Mouse (Mus musculus) MEL (cell line): ENCODE measurements around the gene Atp8b4. TPM values are rescaled to one million over a fixed set of nuclear protein-coding genes. Genes with fewer than 3 reads are reported as not detected.

Experiments
- DNase-seq: peaks from one replicate; pipeline ENCODE4 v3.0.0; 2011; ENCODE audit warnings: low read depth, low spot score
- H3K27ac ChIP-seq: 2 replicates; pipeline ENCODE4 v1.5.1; 2012; ENCODE audit warnings: low read depth, mild to moderate bottlenecking, control low read depth, low read length, moderate library complexity; ENCODE audit not compliant: control insufficient read depth
- H3K27me3 ChIP-seq, 2 experiments: fragments of 150-350 bp in 1 of 2; sonication (generic) in 1 of 2; 2 replicates each; pipeline ENCODE4 v1.6.1; 2012; ENCODE audit warnings: low read length in 2 of 2, mild to moderate bottlenecking in 2 of 2, improper control_type of control experiment in 1 of 2, moderate library complexity in 1 of 2; ENCODE audit not compliant: insufficient read depth in 2 of 2, control insufficient read depth in 1 of 2
- H3K36me3 ChIP-seq, 2 experiments: 2 replicates each; pipeline ENCODE4 v1.6.1; 2012 to 2014; ENCODE audit warnings: low read length in 2 of 2, improper control_type of control experiment in 1 of 2, inconsistent platforms in 1 of 2, mild to moderate bottlenecking in 1 of 2; ENCODE audit not compliant: insufficient read depth in 2 of 2, control insufficient read depth in 1 of 2
- H3K4me1 ChIP-seq, 2 experiments: fragments of 150-350 bp in 1 of 2; sonication (generic) in 1 of 2; 2 replicates each; pipeline ENCODE4 v1.6.1; 2012; ENCODE audit warnings: low read length in 2 of 2, improper control_type of control experiment in 1 of 2, mild to moderate bottlenecking in 1 of 2; ENCODE audit not compliant: insufficient read depth in 2 of 2, control insufficient read depth in 1 of 2
- H3K4me3 ChIP-seq, 2 experiments: fragments of 150-350 bp in 1 of 2; sonication (generic) in 1 of 2; 2 replicates each; pipeline ENCODE4 v1.5.1; 2012; ENCODE audit warnings: low read depth in 2 of 2, low read length in 2 of 2, mild to moderate bottlenecking in 2 of 2, moderate library complexity in 2 of 2, control low read depth in 1 of 2, improper control_type of control experiment in 1 of 2; ENCODE audit not compliant: control insufficient read depth in 1 of 2, insufficient read depth in 1 of 2
- H3K79me2 ChIP-seq: 2 replicates; pipeline ENCODE4 v1.6.1; 2012; ENCODE audit warnings: mild to moderate bottlenecking, low read length, moderate library complexity; ENCODE audit not compliant: control insufficient read depth, poor library complexity, insufficient read depth
- H3K9ac ChIP-seq: 2 replicates; pipeline ENCODE4 v1.6.1; 2012; ENCODE audit warnings: low read depth, mild to moderate bottlenecking, control low read depth, low read length, moderate library complexity; ENCODE audit not compliant: control insufficient read depth, poor library complexity, severe bottlenecking
- H3K9me3 ChIP-seq: fragments of 150-350 bp; sonication (generic); replicated peaks from 2 replicates; pipeline ENCODE4 v1.6.1; 2012; ENCODE audit warnings: mild to moderate bottlenecking, low read length, improper control_type of control experiment, moderate library complexity; ENCODE audit not compliant: insufficient read depth
- CHD1 ChIP-seq: IDR thresholded peaks from 2 replicates; pipeline ENCODE4 v1.6.1; 2012; ENCODE audit warnings: low read depth, mild to moderate bottlenecking, inconsistent platforms, low read length, improper control_type of control experiment
- CTCF ChIP-seq, 3 experiments: IDR thresholded peaks in 2 of 3; conservative IDR thresholded peaks in 1 of 3; 2 replicates each; pipeline ENCODE4 v1.5.1; 2011 to 2012; ENCODE audit warnings: low read length in 3 of 3, low read depth in 2 of 3, mild to moderate bottlenecking in 2 of 3, improper control_type of control experiment in 1 of 3, inconsistent platforms in 1 of 3, mixed read lengths in 1 of 3, moderate library complexity in 1 of 3; ENCODE audit not compliant: control insufficient read depth in 1 of 3, insufficient read depth in 1 of 3, poor library complexity in 1 of 3, severe bottlenecking in 1 of 3
- E2F4 ChIP-seq: IDR thresholded peaks from 2 replicates; pipeline ENCODE4 v1.6.1; 2011; ENCODE audit warnings: low read depth, low read length, improper control_type of control experiment, borderline replicate concordance
- HCFC1 ChIP-seq: IDR thresholded peaks from 2 replicates; pipeline ENCODE4 v1.6.1; 2012; ENCODE audit warnings: low read depth, mild to moderate bottlenecking, inconsistent platforms, low read length, improper control_type of control experiment, moderate library complexity
- JUND ChIP-seq: IDR thresholded peaks from 2 replicates; pipeline ENCODE4 v1.6.1; 2011; ENCODE audit warnings: low read depth, mild to moderate bottlenecking, improper control_type of control experiment, low read length
- MYC ChIP-seq: IDR thresholded peaks from 2 replicates; pipeline ENCODE4 v1.6.1; 2011; ENCODE audit warnings: low read depth, mild to moderate bottlenecking, low read length, improper control_type of control experiment, moderate library complexity
- NELFE ChIP-seq: IDR thresholded peaks from 2 replicates; pipeline ENCODE4 v1.6.1; 2011; ENCODE audit warnings: low read depth, low read length, improper control_type of control experiment
- NRF1 ChIP-seq: IDR thresholded peaks from 2 replicates; pipeline ENCODE4 v1.6.1; 2014; ENCODE audit warnings: low read depth, mild to moderate bottlenecking, inconsistent platforms, low read length, improper control_type of control experiment, moderate library complexity; ENCODE audit not compliant: poor library complexity, insufficient read depth, severe bottlenecking
- POLR2A ChIP-seq, 2 experiments: IDR thresholded peaks; 2 replicates each; pipeline ENCODE4 v1.6.1; 2011 to 2012; ENCODE audit warnings: low read length in 2 of 2, mild to moderate bottlenecking in 2 of 2, control low read depth in 1 of 2, improper control_type of control experiment in 1 of 2, low read depth in 1 of 2, moderate library complexity in 1 of 2; ENCODE audit not compliant: control insufficient read depth in 1 of 2, insufficient read depth in 1 of 2, poor library complexity in 1 of 2
- POLR2AphosphoS2 ChIP-seq: IDR thresholded peaks from 2 replicates; pipeline ENCODE4 v1.6.1; 2011; ENCODE audit warnings: low read length, improper control_type of control experiment
- RAD21 ChIP-seq: IDR thresholded peaks from 2 replicates; pipeline ENCODE4 v1.6.1; 2011; ENCODE audit warnings: mild to moderate bottlenecking, low read depth, low read length, improper control_type of control experiment
- RCOR1 ChIP-seq: IDR thresholded peaks from 2 replicates; pipeline ENCODE4 v1.6.1; 2012; ENCODE audit warnings: low read depth, mild to moderate bottlenecking, inconsistent platforms, low read length, improper control_type of control experiment
- SIN3A ChIP-seq: IDR thresholded peaks from 2 replicates; pipeline ENCODE4 v1.6.1; 2012; ENCODE audit warnings: low read length, improper control_type of control experiment, inconsistent platforms
- TAL1 ChIP-seq: IDR thresholded peaks from 2 replicates; pipeline ENCODE4 v1.6.1; 2012; ENCODE audit warnings: mild to moderate bottlenecking, inconsistent platforms, low read length, moderate library complexity, mixed read lengths
- USF2 ChIP-seq, 2 experiments: IDR thresholded peaks; 2 replicates each; pipeline ENCODE4 v1.6.1; 2011 to 2012; ENCODE audit warnings: improper control_type of control experiment in 2 of 2, low read length in 2 of 2, borderline replicate concordance in 1 of 2, inconsistent platforms in 1 of 2, low read depth in 1 of 2, mild to moderate bottlenecking in 1 of 2; ENCODE audit not compliant: insufficient read depth in 1 of 2
- ZMIZ1 ChIP-seq: IDR thresholded peaks from 2 replicates; pipeline ENCODE4 v1.6.1; 2012; ENCODE audit warnings: low read depth, mild to moderate bottlenecking, inconsistent platforms, low read length, improper control_type of control experiment, moderate library complexity
- polyA plus RNA-seq, 2 experiments: library from polyadenylated mRNA; stranded (reverse) in 1 of 2; unstranded in 1 of 2; fragments of >175 nt in 1 of 2; fragments of >200 nt in 1 of 2; gene quantifications; 2 replicates each; pipeline versions ENCODE4 v1.2.1 to v1.2.4; 2012; ENCODE audit warnings: low replicate concordance in 2 of 2, low read depth in 1 of 2; ENCODE audit not compliant: insufficient read length in 2 of 2, insufficient read depth in 1 of 2, missing spikeins in 1 of 2
- total RNA-seq: library from RNA; depleted of rRNA; stranded (reverse); fragments of 300-350 nt; gene quantifications from 2 replicates; pipeline ENCODE4 v1.2.3, GENCODE M21; 2012; rRNA removed

Gene Atp8b4
- total and polyA plus RNA-seq, 3 experiments: not detected

GRCm38 (mm10) chr2:126274311-126274710 is 226.2 kb downstream of the Atp8b4 start:
- no peak for DNase-seq
- TF ChIP-seq CTCF (IDR thresholded peaks at IDR 0.05 in 2 of 3, conservative IDR thresholded peaks at IDR 0.05 in 1 of 3; ENCODE audit: control insufficient read depth in 1 of 3, insufficient read depth in 1 of 3, low read depth in 2 of 3, low read length in 3 of 3, poor library complexity in 1 of 3, severe bottlenecking in 1 of 3) (no peak), SIN3A (no peak), HCFC1 (no peak), NRF1 (no peak), TAL1 (no peak), POLR2A (IDR thresholded peaks at IDR 0.05; ENCODE audit: control insufficient read depth in 1 of 2, insufficient read depth in 1 of 2, low read depth in 1 of 2, low read length in 2 of 2, poor library complexity in 1 of 2) (no peak), RCOR1 (no peak), NELFE (no peak), CHD1 (no peak), E2F4 (no peak), POLR2AphosphoS2 (no peak), JUND (no peak), ZMIZ1 (no peak), USF2 (IDR thresholded peaks at IDR 0.05; ENCODE audit: borderline replicate concordance in 1 of 2, insufficient read depth in 1 of 2, low read depth in 1 of 2, low read length in 2 of 2) (no peak), RAD21 (no peak), MYC (no peak)
- Histone ChIP-seq H3K27me3 (peaks cover 0 to 2% of the 10 kb centered on the region in 2 experiments; a peak in 1 of 4 replicates), H3K9ac (no peak overlapping the region), H3K79me2 (no peaks in the 10 kb centered on the region), H3K4me1 (no peaks in the 10 kb centered on the region), H3K9me3 (no peaks in the 10 kb centered on the region), H3K27ac (no peak overlapping the region), H3K4me3 (no peak overlapping the region), H3K36me3 (no peaks in the 10 kb centered on the region)

Other genes starting within 250 kb of the Atp8b4 start
- gene Slc27a2, start 51.7 kb upstream of the Atp8b4 start, total RNA-seq: not detected in 2 replicates
- not detected for gene Slc27a2, start 51.7 kb upstream of the Atp8b4 start, polyA plus RNA-seq
- 2.2 and 2.8 TPM in 2 replicates for gene Hdc, start 118.6 kb upstream of the Atp8b4 start, total RNA-seq
- 1 to 10 TPM in 1 of 2 experiments, not detected in 1; 5.5 TPM for gene Hdc, start 118.6 kb upstream of the Atp8b4 start, polyA plus RNA-seq
- 11.7 and 13.1 TPM in 2 replicates for gene Gabpb1, start 175.7 kb upstream of the Atp8b4 start, total RNA-seq
- 10 to 100 TPM in 1 of 2 experiments, not detected in 1; 17.8 TPM for gene Gabpb1, start 175.7 kb upstream of the Atp8b4 start, polyA plus RNA-seq
- gene Usp8, start 206.7 kb upstream of the Atp8b4 start, total RNA-seq: 18.5 and 21.1 TPM in 2 replicates
- 10 to 100 TPM in 1 of 2 experiments, not detected in 1; 34.6 TPM for gene Usp8, start 206.7 kb upstream of the Atp8b4 start, polyA plus RNA-seq